Mouse (Mus musculus) c-Kit-negative CD71-positive TER-119-positive erythroid progenitor cells, embryonic 14.5 days (primary cell): ENCODE measurements around the gene Phgdh.

ENCODE experiments used
- DNase-seq: peaks from one replicate; pipeline ENCODE4 v3.0.0-alpha.2; 2013; ENCODE audit warnings: low read depth, low spot score

The Phgdh gene

DNA sequence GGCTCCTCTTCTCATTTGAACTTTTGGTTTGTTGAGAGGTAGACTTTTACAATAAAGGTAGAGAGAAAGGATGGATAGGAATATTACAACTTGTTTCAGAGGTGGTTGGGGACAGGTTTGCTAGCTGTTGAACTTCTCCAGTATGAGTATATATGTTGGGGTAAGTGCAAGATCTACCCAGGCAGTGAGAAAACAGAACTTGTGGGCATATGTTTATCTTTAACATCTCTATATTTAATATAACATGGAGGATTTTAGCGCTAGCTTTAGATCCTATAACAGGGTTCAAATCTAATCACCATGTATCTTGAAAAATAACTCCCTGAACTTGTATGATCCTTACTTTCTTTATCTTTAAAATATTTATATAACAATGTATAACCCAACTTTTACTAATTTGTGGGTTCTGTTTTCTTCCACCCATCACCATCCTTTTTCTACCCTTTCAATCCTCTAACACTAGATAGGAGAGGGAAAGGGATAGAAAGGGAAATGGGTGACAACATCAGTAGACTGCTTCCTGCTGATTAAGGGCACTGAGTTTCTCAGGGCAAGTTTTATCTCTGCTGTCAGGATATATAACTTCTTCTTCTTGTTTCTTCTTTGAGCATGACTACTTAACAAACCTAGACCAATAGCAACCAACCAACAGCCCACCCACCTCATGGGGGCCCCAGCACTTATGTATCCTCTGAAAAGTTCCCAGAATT, 40.2 kb downstream of the Phgdh start:
- DNase-seq = no peak

DNA sequence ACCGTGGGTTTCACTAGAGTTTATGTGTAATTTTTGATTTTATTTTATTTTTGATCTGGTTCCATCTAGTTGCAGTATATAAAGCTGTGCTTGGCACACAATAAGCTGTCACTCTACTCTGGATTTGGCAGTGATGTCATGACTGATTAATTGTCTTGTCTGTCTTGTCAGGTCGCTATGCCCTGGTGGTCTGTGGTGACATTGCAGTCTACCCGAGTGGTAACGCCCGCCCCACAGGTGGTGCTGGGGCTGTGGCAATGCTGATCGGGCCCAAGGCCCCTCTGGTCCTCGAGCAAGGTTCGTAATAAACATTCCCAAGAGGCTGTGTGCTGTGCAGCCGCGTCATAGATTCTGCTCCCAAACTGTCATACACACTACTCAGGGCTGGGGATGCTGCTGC, 43.8 kb downstream of the Phgdh start:
- DNase-seq = no peak

DNA sequence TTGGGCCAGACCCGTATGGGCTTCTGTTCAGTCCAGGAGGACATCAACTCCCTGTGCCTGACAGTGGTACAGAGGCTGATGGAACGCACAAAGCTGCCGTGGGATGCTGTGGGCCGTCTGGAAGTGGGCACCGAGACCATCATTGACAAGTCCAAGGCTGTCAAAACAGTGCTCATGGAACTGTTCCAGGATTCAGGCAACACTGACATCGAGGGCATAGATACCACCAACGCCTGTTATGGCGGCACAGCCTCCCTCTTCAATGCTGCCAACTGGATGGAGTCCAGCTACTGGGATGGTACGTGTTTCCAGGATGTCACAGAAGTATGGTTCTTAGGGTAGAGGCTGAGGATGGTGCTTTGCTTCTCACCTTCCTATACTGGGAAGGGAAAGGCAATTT, 48.7 kb downstream of the Phgdh start:
- DNase-seq = no peak

DNA sequence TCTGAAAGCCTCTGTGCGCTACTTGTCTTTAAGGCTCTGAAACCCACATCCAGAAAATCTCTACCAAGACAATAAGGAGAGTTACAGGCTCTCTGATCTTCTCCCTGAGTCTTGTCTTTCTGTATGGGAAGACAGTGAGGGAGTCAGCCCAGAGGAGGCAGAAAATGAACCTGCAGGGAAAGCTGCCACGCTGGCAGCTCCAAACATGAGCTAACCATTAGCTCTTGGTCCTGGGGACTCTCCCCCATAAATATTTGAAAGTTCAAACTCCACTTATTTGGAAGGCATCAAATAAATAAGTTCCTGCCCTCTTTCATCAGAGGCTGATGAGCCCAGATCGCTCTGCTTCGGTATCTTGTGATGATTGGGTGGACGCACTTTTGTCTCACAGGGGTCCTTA, 56.6 kb downstream of the Phgdh start:
- DNase-seq = no peak

DNA sequence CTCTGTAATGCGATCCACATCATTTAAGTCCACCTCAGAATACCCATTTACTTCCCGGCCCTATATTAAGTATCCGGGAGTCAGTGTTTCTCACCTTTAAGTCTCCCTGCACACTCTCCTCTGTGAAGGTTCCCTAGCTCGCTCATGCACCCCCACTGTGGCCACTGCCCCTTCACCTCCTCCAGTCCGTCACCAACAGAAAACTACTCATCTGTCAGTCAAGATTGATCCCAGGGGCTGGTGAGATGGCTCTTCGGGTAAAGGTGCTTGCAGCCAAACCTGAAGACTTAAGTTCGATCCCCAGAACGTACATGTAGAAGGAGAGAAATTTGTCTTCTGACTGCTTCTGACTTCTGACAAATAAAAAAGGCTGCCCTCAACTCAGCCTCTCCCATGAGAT, 57.4 kb downstream of the Phgdh start:
- no peak for DNase-seq

DNA sequence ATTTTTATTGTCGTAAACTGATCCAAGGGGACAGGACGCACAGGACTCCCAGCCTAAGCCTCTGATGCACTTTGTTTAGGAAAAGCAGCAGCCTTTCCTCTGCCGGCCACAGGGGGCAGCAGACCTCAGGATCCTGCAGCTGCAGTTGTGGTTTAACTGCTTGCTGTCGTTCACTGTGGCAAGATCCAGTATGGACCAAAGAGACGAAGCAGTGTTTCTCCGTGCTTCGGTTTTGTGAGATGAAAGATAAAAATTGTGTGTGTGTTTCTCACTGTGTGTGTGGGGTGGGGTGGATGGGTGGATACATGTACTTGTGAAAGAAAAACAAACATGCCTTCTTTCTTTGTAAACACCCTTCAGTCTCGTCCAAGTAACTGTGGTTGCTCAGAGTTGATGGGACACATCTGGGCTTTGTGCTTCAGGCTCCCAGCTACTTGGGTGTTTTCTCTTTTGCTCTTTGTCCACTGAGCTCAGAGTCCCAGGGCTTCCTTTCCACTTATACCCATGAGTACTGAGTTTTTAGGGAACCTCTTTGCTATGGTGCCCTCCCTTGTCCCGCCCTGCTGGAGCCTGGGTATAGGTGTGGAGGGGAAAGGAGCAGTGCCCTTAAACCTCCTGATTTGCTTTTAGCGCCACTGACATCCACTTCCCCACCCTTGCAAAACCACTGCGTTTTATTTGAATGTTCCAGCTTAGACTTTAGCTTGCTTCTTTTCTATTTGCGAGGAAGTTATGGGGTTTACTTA, 58.7 kb downstream of the Phgdh start:
- DNase-seq = no peak

DNA sequence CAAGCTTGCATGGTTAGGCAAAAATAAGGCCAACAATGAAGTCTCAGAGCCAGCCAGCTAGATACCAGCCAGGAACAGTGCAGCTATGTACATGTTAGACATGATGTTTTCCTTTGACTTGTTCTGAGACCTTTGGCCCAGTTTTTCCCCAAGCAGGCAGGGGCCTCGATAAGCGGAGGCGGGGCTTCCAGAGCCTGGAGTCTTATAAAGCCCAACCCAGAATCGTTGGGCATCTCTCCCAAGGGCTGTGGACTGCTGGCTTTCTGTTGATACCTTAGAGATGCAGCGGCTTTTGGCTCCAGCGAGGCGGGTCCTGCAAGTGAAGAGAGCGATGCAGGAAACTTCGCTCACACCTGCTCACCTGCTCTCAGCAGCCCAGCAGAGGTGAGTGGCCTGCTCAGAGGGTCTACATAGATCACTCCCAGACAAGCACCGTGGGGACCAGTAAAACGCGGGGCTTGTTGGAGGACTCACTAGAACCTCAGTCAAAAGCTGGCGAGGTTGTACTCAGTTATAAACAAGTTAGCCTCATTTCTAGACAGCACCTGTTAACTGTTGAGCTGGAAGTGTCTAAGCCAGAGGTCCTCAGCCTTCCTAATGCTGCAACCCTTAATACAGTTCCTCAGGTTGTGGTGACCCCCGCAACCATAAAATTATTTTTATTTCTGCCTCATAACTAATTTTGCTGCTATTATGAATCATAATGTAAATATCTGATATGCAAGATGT, 59.4 kb downstream of the Phgdh start, which contains the start of gene Hmgcs2:
Hmgcs2 (plus strand) TSS at position 232 of the 729 bp plus-strand sequence.
- no peak for DNase-seq

DNA sequence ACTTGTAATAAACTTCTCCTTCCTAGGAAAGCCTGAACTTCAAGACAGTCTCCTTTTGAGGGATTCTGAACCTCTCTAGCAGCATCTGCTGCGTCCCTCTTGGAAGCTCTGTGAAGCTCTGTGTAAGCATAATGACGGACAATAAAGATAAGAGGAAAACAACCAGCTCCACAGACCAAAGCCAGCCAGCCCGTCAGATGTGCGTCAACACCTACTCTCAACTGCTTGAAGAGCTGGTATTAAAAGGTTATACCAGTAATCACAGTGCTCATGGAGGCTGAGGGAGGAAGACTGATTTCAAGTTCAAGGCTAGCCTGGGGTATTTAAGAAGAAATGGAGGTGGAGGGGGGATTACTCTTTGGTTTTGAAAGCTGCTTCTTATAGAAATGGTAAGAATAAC, 60.1 kb downstream of the Phgdh start:
- no peak for DNase-seq

DNA sequence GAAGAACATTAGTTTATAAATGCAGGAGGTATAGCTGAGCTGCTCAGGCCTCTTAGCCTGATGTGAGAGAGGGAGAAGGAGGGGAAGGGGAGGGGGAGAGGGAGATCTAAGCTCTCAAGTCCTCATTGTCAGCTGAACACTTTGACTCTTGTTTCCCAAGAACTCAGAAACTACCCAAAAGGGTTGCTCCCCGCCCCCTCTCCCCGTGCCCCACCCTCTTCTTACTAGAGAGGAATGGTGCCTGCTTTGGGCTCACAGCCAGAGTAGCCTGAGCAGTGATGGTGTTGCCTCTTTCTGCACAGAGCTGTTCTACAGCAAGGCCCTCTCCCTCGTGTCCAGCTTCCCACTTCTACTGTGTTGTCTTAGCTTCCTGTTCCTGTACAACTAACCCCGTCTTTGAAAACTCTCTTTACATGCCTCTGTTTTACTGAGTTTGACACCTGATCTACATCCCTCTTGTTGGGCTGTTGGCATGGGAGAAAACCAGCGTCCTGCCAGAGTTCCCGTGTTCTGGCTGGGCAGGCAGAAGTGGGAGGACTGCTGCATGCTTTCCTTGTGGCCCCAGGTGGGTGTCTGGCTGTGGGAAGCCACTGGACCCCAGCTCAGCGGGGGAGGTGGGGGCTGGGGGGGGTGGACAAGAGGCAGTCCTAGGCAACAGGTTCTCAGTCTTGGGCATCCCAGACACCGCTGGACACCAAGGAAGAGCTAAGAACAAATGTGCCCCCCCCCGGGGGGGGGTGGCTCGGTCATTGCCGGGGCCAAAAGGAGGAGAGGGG, 66.0 kb downstream of the Phgdh start:
- no peak for DNase-seq

DNA sequence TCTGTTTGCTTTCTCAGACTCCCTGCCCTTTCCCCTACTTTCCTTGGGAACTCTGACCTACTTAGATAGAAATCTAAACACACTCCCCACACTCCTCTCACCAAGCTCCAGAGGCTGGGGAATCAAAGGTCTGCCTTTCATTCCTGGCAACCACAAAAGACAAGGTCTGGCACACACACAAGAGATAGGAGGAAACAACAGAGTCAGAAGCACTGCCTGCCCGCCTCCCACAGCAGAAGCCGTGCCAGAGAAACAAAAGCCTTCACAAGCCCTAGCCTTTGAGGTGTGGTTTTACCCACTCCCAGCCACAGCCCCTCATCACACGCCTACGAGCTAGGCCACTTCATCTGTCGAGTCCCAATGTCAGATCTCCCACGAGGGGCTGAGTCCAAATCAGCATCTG, 72.5 kb downstream of the Phgdh start:
- no peak for DNase-seq
